Mouse (Mus musculus) lung, postnatal 0 days (tissue): ENCODE measurements around the gene Nts.
A peak's percentile ranks its signal among the peaks of the same experiment; 100 is the strongest.

Source experiments
- CTCF ChIP-seq: IDR thresholded peaks from 2 replicates; pipeline ENCODE4 v1.5.1; 2016; ENCODE audit warnings: antibody characterized with exemption, mild to moderate bottlenecking
- EP300 ChIP-seq: IDR thresholded peaks from 2 replicates; pipeline ENCODE4 v1.6.1; 2016; ENCODE audit warnings: antibody characterized with exemption, mild to moderate bottlenecking, control low read depth

- TF ChIP-seq CTCF (no peak), EP300 (peak; percentile 94)
Measured at GRCm38 (mm10) chr10:102527901-102528300, 37.6 kb upstream of the Nts start.
